ENCODE assay signal across 23 mouse cellular contexts in the genomic region with DNA sequence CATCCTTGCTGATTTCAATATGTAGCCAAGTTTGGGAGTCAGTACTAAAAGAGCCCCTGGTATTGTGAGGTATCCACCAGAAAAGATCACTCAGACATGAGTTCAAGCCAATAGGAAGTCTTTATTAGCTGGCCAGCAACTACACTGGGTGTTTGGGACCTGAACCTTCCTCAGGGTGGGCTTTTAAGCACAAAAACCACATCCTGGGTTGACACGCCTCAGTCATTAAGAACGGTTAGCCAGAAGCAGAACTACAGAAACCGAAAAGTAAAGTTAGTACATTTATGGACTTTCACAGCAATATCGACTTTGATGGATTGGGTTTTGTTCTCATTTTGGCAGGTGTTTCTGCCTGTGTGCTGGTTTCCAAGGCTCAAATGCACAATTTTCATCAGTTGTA.
"Had no signal": no experiment of that assay in that cellular context is flagged by ENCODE, and none has a peak within 500 bp of the region (broad histone marks: within the 10 kb centered on the region; RNA-seq: fewer than 3 reads in every experiment).

No protein-coding gene starts in this region.

- H3K27me3 ChIP-seq: intestine, embryonic 15.5 days; limb, embryonic 13.5 days; liver, embryonic 13.5 days; megakaryocyte, embryonic 14.5 days; midbrain, embryonic 13.5 days had no signal

- H3K9me3 ChIP-seq: intestine, embryonic 15.5 days; limb, embryonic 10.5 days; limb, embryonic 13.5 days; liver, embryonic 13.5 days; megakaryocyte, embryonic 14.5 days; midbrain, embryonic 10.5 days; midbrain, embryonic 13.5 days had no signal

- H3K36me3 ChIP-seq: intestine, embryonic 15.5 days; limb, embryonic 10.5 days; limb, embryonic 13.5 days; liver, embryonic 13.5 days; midbrain, embryonic 10.5 days; midbrain, embryonic 13.5 days had no signal

- DNase-seq: kidney, adult 11 months; kidney, adult 9 months; kidney, postnatal 14 days; layer of hippocampus, adult 9-11 months; liver; liver, embryonic 13.5 days; lung, embryonic 14.5 days; lung, postnatal 4 days; right cerebral cortex, adult 18-20 months; right cerebral cortex, postnatal 14 days; right cerebral cortex, postnatal 4 days; thymus, adult 18-20 months; thymus, postnatal 4 days had no signal

- H3K4me1 ChIP-seq: intestine, embryonic 15.5 days; limb, embryonic 13.5 days; liver, embryonic 13.5 days; megakaryocyte, embryonic 14.5 days; midbrain, embryonic 10.5 days; midbrain, embryonic 13.5 days had no signal

- ATAC-seq: intestine, embryonic 15.5 days; lung, postnatal 0 days; midbrain, embryonic 13.5 days; midbrain, embryonic 16.5 days had no signal

- H3K27ac ChIP-seq: intestine, embryonic 15.5 days; layer of hippocampus, adult 2 months; limb, embryonic 10.5 days; limb, embryonic 13.5 days; liver, embryonic 13.5 days; midbrain, embryonic 10.5 days; midbrain, embryonic 13.5 days had no signal

- H3K4me2 ChIP-seq: intestine, embryonic 15.5 days; limb, embryonic 13.5 days; liver, embryonic 13.5 days; lung, embryonic 14.5 days; midbrain, embryonic 13.5 days had no signal

- H3K9ac ChIP-seq: intestine, embryonic 15.5 days; limb, embryonic 13.5 days; liver, embryonic 13.5 days; lung, embryonic 14.5 days; midbrain, embryonic 13.5 days had no signal

- H3K4me3 ChIP-seq: intestine, embryonic 15.5 days; layer of hippocampus, adult 2 months; limb, embryonic 10.5 days; limb, embryonic 13.5 days; liver, embryonic 13.5 days; megakaryocyte, embryonic 14.5 days; midbrain, embryonic 10.5 days; midbrain, embryonic 13.5 days; myocyte had no signal
